Mouse (Mus musculus): ENCODE data around the gene Gm14496.
"Not testable (repeated sequence)": the region's sequence is repeated elsewhere in the genome, so short reads cannot be mapped to it uniquely, and the experiment has no call there.

Gene Gm14496

GRCm38 (mm10) chr2:181990829-181991228 is at the start of gene Gm14496:
Gene Gm14496, plus strand, starts transcription at chr2:181991129.
- no peak for DNase-seq (ENCODE audit: low read depth, low spot score)

- DNase-seq (ENCODE audit: low read depth, low spot score) = not testable (repeated sequence)
These were observed 37.9 kb upstream of the Gm14496 start for GRCm38 (mm10) chr2:181952747-181953680.

- DNase-seq (ENCODE audit: low read depth, low spot score) = no peak
These were observed 22.5 kb upstream of the Gm14496 start for GRCm38 (mm10) chr2:181968395-181968794.

GRCm38 (mm10) chr2:181969187-181969586 is 21.7 kb upstream of the Gm14496 start:
- no peak for DNase-seq (ENCODE audit: low read depth, low spot score)

- DNase-seq (ENCODE audit: low read depth, low spot score) = not testable (repeated sequence)
These were observed 9.0 kb upstream of the Gm14496 start for GRCm38 (mm10) chr2:181981969-181982368.
